Mouse (Mus musculus): ENCODE measurements at regions not wholly inside any gene's neighbourhood (a gene's known extent, or its start where the extent isn't known, plus 50 kb on each side); places are given as distances from the start of the nearest gene placed in this dataset.

- Histone ChIP-seq H3K4me1 (peaks cover 3% of the 10 kb centered on the region; the same call in 1 of the 2 replicates), H3K27ac (no peak overlapping the region), H3K4me2 (no peak overlapping the region), H3K27me3 (peaks cover 4% of the 10 kb centered on the region; the same call in 1 of the 2 replicates), H3K4me3 (no peak overlapping the region), H3K9ac (no peak overlapping the region), H3K36me3 (no peaks in the 10 kb centered on the region), H3K9me3 (no peaks in the 10 kb centered on the region)
- no peak for ATAC-seq (ENCODE audit: borderline replicate concordance, extremely low read depth, low FRiP score, low TSS enrichment)
- whole genome bisulfite sequencing: 51% methylated on average over 24 of the region's 24 CpGs
Observed at GRCm38 (mm10) chr9:61756801-61757342, 157.5 kb downstream of the Rplp1 start.

- Histone ChIP-seq H3K4me1 (peaks cover 3% of the 10 kb centered on the region; the same call in 1 of the 2 replicates), H3K36me3 (no peaks in the 10 kb centered on the region), H3K4me2 (no peak overlapping the region), H3K9ac (no peak overlapping the region), H3K27ac (no peak overlapping the region), H3K9me3 (no peaks in the 10 kb centered on the region), H3K27me3 (peaks cover 4% of the 10 kb centered on the region; the same call in 1 of the 2 replicates), H3K4me3 (no peak overlapping the region)
- WGBS: 63% methylated on average over 15 of the region's 15 CpGs
- no peak for ATAC-seq (ENCODE audit: borderline replicate concordance, extremely low read depth, low FRiP score, low TSS enrichment)
Observed at GRCm38 (mm10) chr9:61756224-61756800, 158.0 kb downstream of the Rplp1 start.

GRCm38 (mm10) chr9:61755311-61755710, 159.0 kb downstream of the Rplp1 start:
- 79% methylated on average over 3 of the region's 3 CpGs for WGBS
- no peak overlapping the region for H3K4me2 ChIP-seq
- H3K27me3 ChIP-seq: peaks cover 4% of the 10 kb centered on the region; the same call in 1 of the 2 replicates
- no peak overlapping the region for H3K27ac ChIP-seq
- H3K4me1 ChIP-seq: peaks cover 3% of the 10 kb centered on the region; the same call in 1 of the 2 replicates
- ATAC-seq (ENCODE audit: borderline replicate concordance, extremely low read depth, low FRiP score, low TSS enrichment): no peak
- no peaks in the 10 kb centered on the region for H3K36me3 ChIP-seq
- H3K9me3 ChIP-seq: no peaks in the 10 kb centered on the region
- no peak overlapping the region for H3K9ac ChIP-seq
- H3K4me3 ChIP-seq: no peak overlapping the region

- Histone ChIP-seq H3K27me3 (peaks cover 4% of the 10 kb centered on the region; the same call in 1 of the 2 replicates), H3K9ac (no peak overlapping the region), H3K36me3 (no peaks in the 10 kb centered on the region), H3K4me3 (no peak overlapping the region), H3K4me2 (no peak overlapping the region), H3K4me1 (peaks cover 3% of the 10 kb centered on the region; the same call in 1 of the 2 replicates), H3K9me3 (no peaks in the 10 kb centered on the region), H3K27ac (no peak overlapping the region)
- no peak for ATAC-seq (ENCODE audit: borderline replicate concordance, extremely low read depth, low FRiP score, low TSS enrichment)
- WGBS: 28% methylated on average over 10 of the region's 10 CpGs
Observed at GRCm38 (mm10) chr9:61753795-61754194, 160.5 kb downstream of the Rplp1 start.

GRCm38 (mm10) chr9:61749201-61749600, 165.1 kb downstream of the Rplp1 start:
- no peak overlapping the region for H3K9ac ChIP-seq
- no peaks in the 10 kb centered on the region for H3K27me3 ChIP-seq
- no peak overlapping the region for H3K27ac ChIP-seq
- no peaks in the 10 kb centered on the region for H3K9me3 ChIP-seq
- H3K4me3 ChIP-seq: no peak overlapping the region
- 82% methylated on average over 4 of the region's 4 CpGs for WGBS
- ATAC-seq (ENCODE audit: borderline replicate concordance, extremely low read depth, low FRiP score, low TSS enrichment): no peak
- H3K36me3 ChIP-seq: no peaks in the 10 kb centered on the region
- H3K4me2 ChIP-seq: no peak overlapping the region
- peaks cover 8% of the 10 kb centered on the region for H3K4me1 ChIP-seq

- Histone ChIP-seq H3K27ac (no peak overlapping the region), H3K4me2 (no peak overlapping the region), H3K36me3 (no peaks in the 10 kb centered on the region), H3K9me3 (no peaks in the 10 kb centered on the region), H3K27me3 (no peaks in the 10 kb centered on the region), H3K4me3 (no peak overlapping the region), H3K9ac (no peak overlapping the region), H3K4me1 (peaks cover 6% of the 10 kb centered on the region; the same call in 1 of the 2 replicates)
- ATAC-seq (ENCODE audit: borderline replicate concordance, extremely low read depth, low FRiP score, low TSS enrichment): no peak
Observed at GRCm38 (mm10) chr9:61748416-61748815, 165.9 kb downstream of the Rplp1 start.

GRCm38 (mm10) chr9:61746401-61746800, 167.9 kb downstream of the Rplp1 start:
- H3K27ac ChIP-seq: no peak overlapping the region
- no peaks in the 10 kb centered on the region for H3K36me3 ChIP-seq
- no peak for ATAC-seq (ENCODE audit: borderline replicate concordance, extremely low read depth, low FRiP score, low TSS enrichment)
- WGBS: 52% methylated on average over 6 of the region's 6 CpGs
- no peaks in the 10 kb centered on the region; the same call in 1 of the 2 replicates for H3K27me3 ChIP-seq
- no peak overlapping the region for H3K4me3 ChIP-seq
- H3K4me1 ChIP-seq: peaks cover 6% of the 10 kb centered on the region; the same call in 1 of the 2 replicates
- no peaks in the 10 kb centered on the region for H3K9me3 ChIP-seq
- H3K9ac ChIP-seq: no peak overlapping the region
- H3K4me2 ChIP-seq: no peak overlapping the region

- Histone ChIP-seq H3K27ac (no peak overlapping the region), H3K4me1 (peaks cover 6% of the 10 kb centered on the region; the same call in 1 of the 2 replicates), H3K4me2 (no peak overlapping the region), H3K4me3 (no peak overlapping the region), H3K9ac (no peak overlapping the region), H3K9me3 (no peaks in the 10 kb centered on the region), H3K36me3 (no peaks in the 10 kb centered on the region), H3K27me3 (peaks cover 4% of the 10 kb centered on the region; the same call in 1 of the 2 replicates)
- no peak; the same call in 1 of the 2 replicates for ATAC-seq (ENCODE audit: borderline replicate concordance, extremely low read depth, low FRiP score, low TSS enrichment)
- 30% methylated on average over 7 of the region's 7 CpGs for WGBS
Observed at GRCm38 (mm10) chr9:61745301-61745801, 169.0 kb downstream of the Rplp1 start.

- Histone ChIP-seq H3K27ac (no peak overlapping the region), H3K4me2 (no peak overlapping the region), H3K27me3 (no peaks in the 10 kb centered on the region), H3K9me3 (no peaks in the 10 kb centered on the region), H3K4me3 (no peak overlapping the region), H3K36me3 (no peaks in the 10 kb centered on the region), H3K9ac (no peak overlapping the region), H3K4me1 (no peaks in the 10 kb centered on the region)
- ATAC-seq (ENCODE audit: borderline replicate concordance, extremely low read depth, low FRiP score, low TSS enrichment): no peak
- 58% methylated on average over 2 of the region's 2 CpGs for WGBS
Observed at GRCm38 (mm10) chr9:61733540-61733939, 180.8 kb downstream of the Rplp1 start.

- Histone ChIP-seq H3K4me1 (peaks cover 5% of the 10 kb centered on the region), H3K27me3 (no peaks in the 10 kb centered on the region), H3K4me3 (no peak overlapping the region), H3K9me3 (no peaks in the 10 kb centered on the region), H3K9ac (no peak overlapping the region), H3K4me2 (no peak overlapping the region), H3K36me3 (no peaks in the 10 kb centered on the region), H3K27ac (no peak overlapping the region)
- 45% methylated on average over 4 of the region's 4 CpGs for WGBS
- 0 out of 2 replicates have a peak, but pooled peaks have one; percentile 35 for ATAC-seq (ENCODE audit: borderline replicate concordance, extremely low read depth, low FRiP score, low TSS enrichment)
Observed at GRCm38 (mm10) chr9:61732747-61733146, 181.6 kb downstream of the Rplp1 start.

GRCm38 (mm10) chr9:61728115-61728514, 186.2 kb downstream of the Rplp1 start:
- Histone ChIP-seq H3K4me2 (no peak overlapping the region), H3K9ac (no peak overlapping the region), H3K36me3 (no peaks in the 10 kb centered on the region), H3K4me3 (no peak overlapping the region), H3K27me3 (no peaks in the 10 kb centered on the region), H3K4me1 (peaks cover 13% of the 10 kb centered on the region), H3K9me3 (no peaks in the 10 kb centered on the region), H3K27ac (no peak overlapping the region)
- ATAC-seq (ENCODE audit: borderline replicate concordance, extremely low read depth, low FRiP score, low TSS enrichment): no peak
- WGBS: 70% methylated on average over 4 of the region's 4 CpGs

GRCm38 (mm10) chr9:61727651-61728050, 186.7 kb downstream of the Rplp1 start:
- Histone ChIP-seq H3K4me3 (no peak overlapping the region), H3K4me1 (peaks cover 17% of the 10 kb centered on the region), H3K27me3 (no peaks in the 10 kb centered on the region), H3K9ac (no peak overlapping the region), H3K9me3 (no peaks in the 10 kb centered on the region), H3K27ac (no peak overlapping the region), H3K4me2 (no peak overlapping the region), H3K36me3 (no peaks in the 10 kb centered on the region)
- no peak for ATAC-seq (ENCODE audit: borderline replicate concordance, extremely low read depth, low FRiP score, low TSS enrichment)
- 37% methylated on average over 10 of the region's 10 CpGs for WGBS
